Mouse (Mus musculus): Measurements from ENCODE around the gene Trpm1. TPM values are rescaled to one million over a fixed set of nuclear protein-coding genes. Genes with fewer than 3 reads are reported as not detected.

Gene Trpm1
- total RNA-seq, 2 experiments from 2014 or later, result 0.81 to 0.89 TPM

Small RNA genes within 50 kb of the gene (microRNA-seq; reads per million reads assigned to microRNA genes)
- gene Mir211 (1.1 reads per million), gene Mir6416 (not detected)

Other genes starting within 250 kb of the Trpm1 start
- gene E030018B13Rik, start 237.0 kb upstream of the Trpm1 start, total RNA-seq (2021), result not detected
- gene Klf13, start 214.9 kb upstream of the Trpm1 start, total RNA-seq (2021), result 100 to 1,000 TPM; 148 to 154 TPM
- gene Mtmr10, start 133.8 kb downstream of the Trpm1 start, total RNA-seq (2021), result 10 to 100 TPM; 14.5 to 16.9 TPM
- 1 to 10 TPM; 8.4 to 8.7 TPM for gene Fan1, start 220.3 kb downstream of the Trpm1 start, total RNA-seq (2021)
- gene Mphosph10, start 238.4 kb downstream of the Trpm1 start, total RNA-seq (2021), result 10 to 100 TPM; 18.5 to 18.6 TPM
- gene Mcee, start 238.8 kb downstream of the Trpm1 start, total RNA-seq (2021), result 10 to 100 TPM; 35.1 to 38.9 TPM

Data from left cerebral cortex, postnatal 10 days (tissue).